Mouse (Mus musculus) forebrain, postnatal 0 days (tissue): ENCODE results near the gene Kctd11. TPM values are rescaled to one million over a fixed set of nuclear protein-coding genes. Genes with fewer than 3 reads are reported as not detected.

Experiments used
- ATAC-seq: fragments of 200-750 bp; cut with Nextera tagmentation; 2 replicates; pipeline ENCODE4 v1.8.0; 2017; ENCODE audit warnings: mild to moderate bottlenecking, moderate library complexity
- DNase-seq: peaks from one replicate; pipeline ENCODE4 v3.0.0-alpha.2; 2015
- H3K27ac ChIP-seq: fragments of 300-500 bp; sonication (generic); 2 replicates; pipeline ENCODE4 v1.5.1; 2014; ENCODE audit warnings: low read depth, mild to moderate bottlenecking, antibody characterized with exemption, low read length, moderate library complexity, mixed read lengths
- H3K27me3 ChIP-seq: fragments of 300-500 bp; sonication (generic); 2 replicates; pipeline ENCODE4 v1.6.1; 2014; ENCODE audit warnings: mild to moderate bottlenecking, low read length, mixed read lengths; ENCODE audit not compliant: insufficient read depth
- H3K36me3 ChIP-seq: fragments of 300-500 bp; sonication (generic); 2 replicates; pipeline ENCODE4 v1.6.1; 2014; ENCODE audit warnings: mild to moderate bottlenecking, moderate library complexity; ENCODE audit not compliant: insufficient read depth
- H3K4me1 ChIP-seq: fragments of 300-500 bp; sonication (generic); 2 replicates; pipeline ENCODE4 v1.6.1; 2014; ENCODE audit warnings: antibody characterized with exemption; ENCODE audit not compliant: insufficient read depth
- H3K4me2 ChIP-seq: fragments of 300-500 bp; sonication (generic); 2 replicates; pipeline ENCODE4 v1.6.1; 2014; ENCODE audit warnings: low read depth, mild to moderate bottlenecking, moderate library complexity
- H3K4me3 ChIP-seq: fragments of 300-500 bp; sonication (generic); 2 replicates; pipeline ENCODE4 v1.5.1; 2014; ENCODE audit warnings: low read depth, low read length, mixed read lengths
- H3K9ac ChIP-seq: fragments of 300-500 bp; sonication (generic); 2 replicates; pipeline ENCODE4 v1.6.1; 2014; ENCODE audit warnings: mild to moderate bottlenecking
- H3K9me3 ChIP-seq: fragments of 300-500 bp; sonication (generic); 2 replicates; pipeline ENCODE4 v1.6.1; 2016; ENCODE audit warnings: low read length
- CTCF ChIP-seq: sonication (generic); IDR thresholded peaks from 2 replicates; pipeline ENCODE4 v1.5.1; 2016; ENCODE audit warnings: antibody characterized with exemption, control low read depth, low read depth
- WGBS: fragments of 180-500 bp; shearing (Covaris S2); extraction: QIAGEN DNeasy Blood & Tissue Kit; methylation state at CpG from one replicate; pipeline ENCODE4 v1.1.7; 2014; 5-methylcytosine and 5-hydroxymethylcytosine counted together
- polyA plus RNA-seq: library from polyadenylated mRNA; unstranded; fragments of >200 nt; fragmentation: Nextera tagmentation; extraction: Ambion mirVana; gene quantifications from 2 replicates; pipeline ENCODE4 v1.2.1, GENCODE M21; 2015
- total RNA-seq: library from RNA; depleted of rRNA; stranded (reverse); fragments of >200 nt; gene quantifications from 2 replicates; pipeline ENCODE4 v1.2.3, GENCODE M21; 2014

Kctd11 gene
- total and polyA plus RNA-seq, 2 experiments from 2014 or later = 0.88 to 1.0 TPM

DNA sequence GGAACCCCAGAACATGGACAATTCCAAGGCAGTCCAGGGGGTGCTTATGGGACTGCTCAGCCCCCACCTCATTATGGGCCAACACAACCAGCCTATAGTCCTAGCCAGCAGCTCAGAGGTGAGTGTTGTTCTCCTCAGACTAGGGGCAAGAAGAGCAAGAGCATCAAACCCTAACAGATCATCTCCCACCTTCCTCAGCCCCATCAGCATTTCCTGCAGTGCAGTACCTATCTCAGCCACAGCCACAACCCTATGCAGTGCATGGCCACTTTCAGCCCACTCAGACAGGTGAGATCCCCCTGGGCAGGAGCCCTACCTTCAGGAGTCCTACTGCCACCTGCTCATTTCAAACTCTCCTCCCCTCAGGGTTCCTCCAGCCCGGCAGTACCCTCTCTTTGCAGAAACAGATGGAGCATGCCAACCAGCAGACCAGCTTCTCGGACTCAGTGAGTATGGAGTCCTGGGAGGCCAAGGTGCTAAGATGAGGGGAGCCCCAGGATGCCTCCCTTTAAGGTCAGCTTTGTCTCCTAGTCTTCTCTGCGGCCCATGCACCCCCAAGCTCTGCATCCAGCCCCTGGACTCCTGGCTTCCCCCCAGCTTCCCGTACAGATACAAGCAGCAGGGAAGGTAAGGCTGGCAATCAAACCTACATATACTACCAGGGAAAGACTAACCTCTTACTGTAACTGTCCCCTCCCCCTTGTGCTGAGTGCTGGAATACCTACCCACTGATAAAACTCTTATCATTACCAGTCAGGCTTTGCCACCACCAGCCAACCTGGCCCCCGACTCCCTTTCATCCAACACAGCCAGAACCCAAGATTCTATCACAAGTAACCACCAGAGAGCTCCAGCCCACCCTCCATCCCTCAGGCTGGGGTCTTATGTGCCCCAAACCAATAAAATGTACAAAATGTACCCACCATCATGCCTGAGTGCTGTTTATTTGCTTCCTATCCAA, 34.7 kb upstream of the Kctd11 start:
- peak; percentile 37 for TF ChIP-seq CTCF
- H3K4me1 ChIP-seq = peaks cover 12% of the 10 kb centered on the region
- H3K9ac ChIP-seq = no peak overlapping the region
- H3K9me3 ChIP-seq = no peaks in the 10 kb centered on the region
- WGBS = 72% methylated on average over 5 of the region's 5 CpGs
- no peaks in the 10 kb centered on the region for H3K27me3 ChIP-seq
- ATAC-seq (no peak), DNase-seq (no peak)
- H3K4me2 ChIP-seq = no peak overlapping the region
- H3K36me3 ChIP-seq = peaks cover 71% of the 10 kb centered on the region
- no peak overlapping the region for H3K27ac ChIP-seq
- no peak overlapping the region for H3K4me3 ChIP-seq

DNA sequence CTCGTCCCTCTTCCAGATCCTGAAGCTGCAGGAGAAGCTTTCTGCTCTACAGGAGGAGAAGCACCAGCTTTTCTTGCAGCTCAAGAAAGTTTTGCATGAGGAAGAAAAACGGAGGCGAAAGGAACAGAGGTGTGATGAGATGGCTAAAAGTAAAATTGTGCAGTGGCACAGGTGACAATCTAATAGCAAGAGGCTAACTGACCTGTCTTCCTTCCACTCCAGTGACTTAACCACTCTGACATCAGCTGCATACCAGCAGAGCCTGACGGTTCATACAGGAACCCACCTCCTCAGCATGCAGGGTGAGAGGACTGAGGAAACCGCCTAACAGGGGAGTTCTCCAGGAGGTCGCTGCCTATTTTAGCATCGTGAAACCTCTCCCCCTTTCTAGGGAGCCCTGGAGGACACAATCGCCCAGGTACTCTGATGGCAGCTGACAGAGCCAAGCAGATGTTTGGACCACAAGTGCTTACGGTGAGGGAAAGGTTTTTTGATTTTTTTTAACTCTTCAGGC, 33.8 kb upstream of the Kctd11 start:
- Histone ChIP-seq H3K36me3 (peaks cover 81% of the 10 kb centered on the region), H3K9me3 (no peaks in the 10 kb centered on the region), H3K4me1 (peaks cover 12% of the 10 kb centered on the region), H3K27ac (no peak overlapping the region), H3K27me3 (no peaks in the 10 kb centered on the region), H3K4me2 (peak overlapping the region; percentile 99), H3K9ac (no peak overlapping the region), H3K4me3 (no peak overlapping the region)
- TF ChIP-seq CTCF = no peak
- no peak for ATAC-seq
- WGBS = 43% methylated on average over 9 of the region's 9 CpGs
- no peak for DNase-seq

DNA sequence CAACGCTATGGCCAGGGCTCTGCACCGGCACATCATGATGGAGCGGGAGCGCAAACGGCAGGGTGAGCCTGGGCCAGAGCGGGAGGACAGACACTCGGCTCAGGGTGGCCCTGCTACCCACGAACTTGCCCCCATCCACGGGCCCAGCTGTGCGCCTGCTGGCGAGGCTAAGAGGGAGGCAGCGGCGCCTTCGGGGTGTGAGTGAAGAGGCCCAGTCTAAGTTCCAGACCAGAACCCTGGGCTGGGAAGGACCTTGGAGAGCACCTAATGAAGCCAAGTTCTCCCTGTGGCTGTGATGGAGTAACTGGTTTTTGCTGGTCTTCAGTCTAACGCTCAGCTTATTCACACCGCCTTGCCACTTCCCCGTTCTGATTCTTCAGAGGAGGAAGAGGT, 33.2 kb upstream of the Kctd11 start:
- ATAC-seq (no peak), DNase-seq (no peak)
- H3K4me2 ChIP-seq = peak overlapping the region; percentile 99
- no peaks in the 10 kb centered on the region for H3K27me3 ChIP-seq
- H3K4me1 ChIP-seq = peaks cover 7% of the 10 kb centered on the region
- peak overlapping the region; percentile 86 for H3K9ac ChIP-seq
- TF ChIP-seq CTCF = no peak
- no peaks in the 10 kb centered on the region for H3K9me3 ChIP-seq
- H3K27ac ChIP-seq = peak overlapping the region; percentile 88
- peaks cover 87% of the 10 kb centered on the region for H3K36me3 ChIP-seq
- WGBS = 2% methylated on average over 17 of the region's 17 CpGs
- H3K4me3 ChIP-seq = peak overlapping the region; percentile 72

DNA sequence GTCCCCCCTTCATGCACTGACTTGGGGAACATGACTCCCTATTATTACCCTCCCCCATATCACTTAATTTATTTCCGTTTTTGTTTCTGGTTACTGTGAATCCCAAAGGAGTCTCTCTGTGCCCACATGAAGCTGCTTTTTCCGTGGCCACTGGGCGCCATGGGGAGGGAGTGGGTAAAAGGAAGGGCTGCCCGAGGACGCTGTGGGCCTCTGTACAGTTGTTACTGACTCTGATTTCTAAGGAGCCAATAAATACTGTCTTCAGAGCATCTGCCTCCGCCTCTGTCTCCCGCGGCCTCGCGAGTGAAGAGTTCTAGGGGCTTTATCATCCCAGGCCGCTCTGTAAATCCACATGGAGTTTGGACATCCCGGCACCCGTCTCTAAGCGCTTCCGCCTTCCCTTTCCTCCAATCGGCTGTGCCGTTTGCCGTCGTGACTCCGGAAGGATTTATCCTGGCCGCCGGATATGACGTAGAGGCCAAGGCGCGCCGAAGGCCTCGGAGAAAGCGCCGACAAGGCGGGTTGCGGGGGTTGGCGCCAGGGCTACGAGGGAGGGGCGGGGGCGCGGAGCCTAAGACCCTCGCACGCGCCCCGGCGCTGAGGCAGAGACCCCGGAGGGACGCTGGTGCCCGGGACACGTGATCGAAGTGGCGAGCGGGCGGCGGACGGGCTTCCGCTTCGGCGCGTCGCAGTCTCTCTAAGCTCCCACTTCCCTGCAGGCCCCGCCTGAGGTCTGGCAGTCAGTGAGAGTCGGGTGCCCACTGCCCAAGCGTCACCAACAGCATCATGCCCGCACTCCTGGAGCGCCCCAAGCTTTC, 32.6 kb upstream of the Kctd11 start, which contains the start of gene Gps2:
Gps2 (plus strand) TSS at position 335 of the 818 bp plus-strand sequence.
- TF ChIP-seq CTCF = no peak
- Histone ChIP-seq H3K27me3 (no peaks in the 10 kb centered on the region), H3K4me1 (peaks cover 5% of the 10 kb centered on the region; the same call in 1 of the 2 replicates), H3K9me3 (no peaks in the 10 kb centered on the region), H3K9ac (peak within 1 kb of the TSS; percentile 86), H3K4me3 (peak within 1 kb of the TSS; percentile 72), H3K36me3 (peaks cover 87% of the 10 kb centered on the region), H3K27ac (peak within 1 kb of the TSS; percentile 88), H3K4me2 (peak within 1 kb of the TSS; percentile 99)
- DNase-seq (peak; percentile 97), ATAC-seq (peak; percentile 97)
- 2% methylated on average over 51 of the region's 61 CpGs for WGBS

DNA sequence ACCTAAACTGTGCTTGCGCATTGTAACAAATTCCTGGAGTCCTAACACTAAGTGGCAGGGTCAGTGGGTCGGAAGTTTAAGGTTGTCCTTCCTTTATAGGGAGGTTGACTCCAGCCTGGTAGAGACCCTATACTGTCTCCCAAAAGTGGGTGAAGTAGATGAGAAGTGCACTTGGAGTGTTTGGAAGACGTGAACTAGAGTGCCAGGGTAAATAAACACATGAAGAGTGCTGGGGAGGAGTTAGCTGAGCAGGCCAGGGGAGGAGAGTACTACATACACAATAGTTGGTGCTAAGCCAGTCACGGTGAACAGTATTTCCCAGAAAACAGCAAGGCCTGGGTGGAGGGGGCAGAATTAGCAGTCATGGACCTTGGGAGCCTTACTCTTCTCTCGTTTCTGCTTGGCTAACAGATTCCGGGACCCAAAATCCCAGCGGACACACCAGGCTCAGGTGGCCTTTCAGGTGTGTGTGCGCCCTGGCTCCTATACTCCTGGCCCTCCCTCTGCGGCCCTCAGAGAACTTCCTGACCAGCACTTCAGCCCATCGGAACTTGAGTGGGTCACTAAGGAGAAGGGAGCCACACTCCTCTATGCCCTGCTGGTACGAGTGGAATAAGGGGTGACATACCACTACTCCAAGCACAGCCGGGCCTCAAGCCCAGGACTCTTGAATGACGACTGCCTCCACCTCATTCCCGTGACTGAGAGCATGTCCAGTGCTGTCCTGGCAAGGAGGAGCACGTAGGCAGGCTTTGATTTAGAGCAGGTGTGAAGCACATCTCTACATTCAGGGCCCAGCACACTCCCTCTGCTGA, 31.7 kb upstream of the Kctd11 start:
- no peak overlapping the region for H3K27ac ChIP-seq
- 80% methylated on average over 15 of the region's 15 CpGs for WGBS
- peaks cover 88% of the 10 kb centered on the region for H3K36me3 ChIP-seq
- no peak for TF ChIP-seq CTCF
- ATAC-seq = no peak
- peak; percentile 5 for DNase-seq
- H3K9ac ChIP-seq = no peak overlapping the region
- no peaks in the 10 kb centered on the region for H3K27me3 ChIP-seq
- peak overlapping the region; percentile 72 for H3K4me3 ChIP-seq
- H3K4me2 ChIP-seq = peak overlapping the region; percentile 99
- H3K4me1 ChIP-seq = peaks cover 5% of the 10 kb centered on the region; the same call in 1 of the 2 replicates
- H3K9me3 ChIP-seq = no peaks in the 10 kb centered on the region

DNA sequence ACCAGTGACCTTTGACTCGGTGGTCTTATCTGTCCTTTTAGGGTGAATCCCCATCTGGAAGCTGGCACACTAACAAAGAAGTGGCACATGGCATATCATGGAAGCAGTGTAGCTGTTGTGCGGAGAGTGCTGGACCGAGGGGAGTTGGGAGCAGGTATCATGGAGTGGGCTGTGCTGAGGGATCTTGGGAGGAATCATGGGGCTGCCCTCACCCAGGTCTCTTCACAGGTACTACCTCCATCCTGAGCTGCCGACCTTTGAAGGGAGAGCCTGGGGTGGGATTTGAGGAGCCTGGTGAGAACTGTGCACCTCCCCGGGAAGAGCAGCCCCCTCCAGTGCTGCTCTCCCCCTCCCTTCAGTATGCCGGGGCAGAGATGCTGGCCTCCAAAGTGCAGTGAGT, 30.5 kb upstream of the Kctd11 start:
- H3K9me3 ChIP-seq = no peaks in the 10 kb centered on the region
- peaks cover 89% of the 10 kb centered on the region for H3K36me3 ChIP-seq
- no peak for DNase-seq
- WGBS = 89% methylated on average over 6 of the region's 6 CpGs
- H3K4me2 ChIP-seq = no peak overlapping the region
- H3K4me1 ChIP-seq = peaks cover 5% of the 10 kb centered on the region; the same call in 1 of the 2 replicates
- no peak overlapping the region for H3K4me3 ChIP-seq
- TF ChIP-seq CTCF = no peak
- H3K27ac ChIP-seq = no peak overlapping the region
- H3K9ac ChIP-seq = no peak overlapping the region
- ATAC-seq = no peak
- H3K27me3 ChIP-seq = no peaks in the 10 kb centered on the region
